Mouse (Mus musculus) liver, embryonic 11.5 days (tissue): Measurements from ENCODE around the gene Rhbdd3. TPM values are rescaled to one million over a fixed set of nuclear protein-coding genes. Genes with fewer than 3 reads are reported as not detected.
A peak's percentile ranks its signal among the peaks of the same experiment; 100 is the strongest.

Source experiments
- ATAC-seq: fragments of 200-750 bp; cut with Nextera tagmentation; replicated peaks from 2 replicates; pipeline ENCODE4 v1.8.0; 2017; ENCODE audit warnings: moderate number of reproducible peaks, mild to moderate bottlenecking, moderate TSS enrichment, moderate library complexity; ENCODE audit not compliant: low FRiP score
- DNase-seq: peaks from one replicate; pipeline ENCODE4 v3.0.0-alpha.2; 2017; ENCODE audit warnings: low spot score
- H3K27ac ChIP-seq: fragments of 300-500 bp; sonication (generic); 2 replicates; pipeline ENCODE4 v1.5.1; 2014; ENCODE audit warnings: mild to moderate bottlenecking, low read depth, low read length, control low read depth
- H3K27me3 ChIP-seq: fragments of 300-500 bp; sonication (generic); replicated peaks from 2 replicates; pipeline ENCODE4 v1.6.1; 2014; ENCODE audit warnings: low read length, mixed read lengths; ENCODE audit not compliant: control insufficient read depth, insufficient read depth
- H3K36me3 ChIP-seq: fragments of 300-500 bp; sonication (generic); 2 replicates; pipeline ENCODE4 v1.6.1; 2014; ENCODE audit warnings: mild to moderate bottlenecking, low read length, moderate library complexity, mixed read lengths; ENCODE audit not compliant: control insufficient read depth, insufficient read depth
- H3K4me1 ChIP-seq: fragments of 300-500 bp; sonication (generic); replicated peaks from 2 replicates; pipeline ENCODE4 v1.6.1; 2014; ENCODE audit warnings: low read length, mixed read lengths; ENCODE audit not compliant: control insufficient read depth, insufficient read depth
- H3K4me2 ChIP-seq: fragments of 300-500 bp; sonication (generic); 2 replicates; pipeline ENCODE4 v1.6.1; 2014; ENCODE audit warnings: mild to moderate bottlenecking, control low read depth, moderate library complexity
- H3K4me3 ChIP-seq: fragments of 300-500 bp; sonication (generic); 2 replicates; pipeline ENCODE4 v1.5.1; 2014; ENCODE audit warnings: low read depth, low read length, control low read depth
- H3K9ac ChIP-seq: fragments of 300-500 bp; sonication (generic); 2 replicates; pipeline ENCODE4 v1.6.1; 2014; ENCODE audit warnings: low read depth, low read length, control low read depth
- H3K9me3 ChIP-seq: fragments of 300-500 bp; sonication (generic); 2 replicates; pipeline ENCODE4 v1.6.1; 2016; ENCODE audit warnings: low read length, inconsistent platforms, mixed read lengths; ENCODE audit not compliant: control insufficient read depth
- WGBS: fragments of 180-500 bp; shearing (Covaris S2); extraction: QIAGEN DNeasy Blood & Tissue Kit; methylation state at CpG from one replicate; pipeline ENCODE4 v1.1.7; 2014; 5-methylcytosine and 5-hydroxymethylcytosine counted together
- polyA plus RNA-seq: library from polyadenylated mRNA; unstranded; fragments of >200 nt; fragmentation: Nextera tagmentation; extraction: Ambion mirVana; gene quantifications from 2 replicates; pipeline ENCODE4 v1.2.1, GENCODE M21; 2014

Rhbdd3 gene
- polyA plus RNA-seq, 1 experiment from 2014 or later = 29.1 TPM

GRCm38 (mm10) chr11:5101641-5102040, 2.9 kb downstream of the Rhbdd3 start:
- Histone ChIP-seq H3K9me3 (no peaks in the 10 kb centered on the region), H3K36me3 (peaks cover 7% of the 10 kb centered on the region; the same call in 1 of the 2 replicates), H3K27me3 (no peaks in the 10 kb centered on the region), H3K27ac (no peak overlapping the region), H3K4me2 (no peak overlapping the region), H3K4me1 (peaks cover 29% of the 10 kb centered on the region), H3K9ac (no peak overlapping the region), H3K4me3 (no peak overlapping the region)
- DNase-seq = no peak
- ATAC-seq = no peak
- WGBS = 78% methylated on average over 6 of the region's 6 CpGs

DNA sequence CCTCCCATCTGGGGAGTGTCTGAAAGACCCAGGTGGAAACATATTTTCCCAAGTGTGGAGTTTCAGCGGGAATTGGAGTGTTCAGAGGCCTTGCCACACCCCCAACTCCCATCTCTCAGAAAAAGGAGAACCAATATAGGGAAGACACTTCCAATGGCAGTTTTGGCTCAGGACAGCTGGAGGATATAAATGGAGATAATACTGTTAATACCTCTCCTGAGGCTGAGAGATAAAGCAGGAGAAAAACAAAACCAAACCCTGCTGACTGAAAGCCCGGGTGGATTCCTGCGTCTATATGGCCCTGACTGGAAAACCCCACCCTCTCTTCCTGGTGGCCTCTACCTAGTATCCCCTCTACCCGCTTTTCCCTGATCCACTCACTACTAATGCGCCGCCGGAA, 3.7 kb downstream of the Rhbdd3 start:
- 55% methylated on average over 7 of the region's 7 CpGs for WGBS
- Histone ChIP-seq H3K36me3 (peaks cover 7% of the 10 kb centered on the region; the same call in 1 of the 2 replicates), H3K27me3 (no peaks in the 10 kb centered on the region), H3K27ac (no peak overlapping the region), H3K9me3 (no peaks in the 10 kb centered on the region), H3K4me3 (no peak overlapping the region), H3K9ac (no peak overlapping the region), H3K4me1 (peaks cover 22% of the 10 kb centered on the region), H3K4me2 (peak overlapping the region; percentile 12; the same call in 1 of the 2 replicates)
- ATAC-seq = no peak
- DNase-seq = no peak

DNA sequence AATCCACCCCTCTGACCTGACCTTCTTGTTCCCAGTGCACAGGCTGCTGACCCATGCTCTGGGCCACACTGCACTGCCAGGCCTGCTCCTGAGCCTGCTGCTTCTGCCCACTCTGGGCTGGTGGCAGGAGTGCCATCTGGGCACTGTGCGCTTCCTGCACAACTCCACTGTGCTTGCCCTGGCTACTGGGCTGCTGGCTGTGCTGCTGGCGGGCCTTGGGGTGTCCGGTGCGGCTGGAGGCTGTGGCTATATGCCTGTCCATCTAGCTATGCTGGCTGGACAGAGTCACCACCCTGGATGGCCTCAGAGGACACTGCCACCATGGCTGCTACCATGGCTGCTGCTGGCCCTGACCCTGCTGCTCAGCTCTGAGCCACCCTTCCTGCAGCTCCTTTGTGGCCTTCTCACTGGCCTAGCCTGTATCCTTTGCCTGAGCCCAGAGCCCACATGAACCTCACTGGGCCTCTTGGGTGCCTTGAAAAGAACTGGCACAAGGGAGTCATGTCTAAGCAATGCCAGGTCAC, 5.3 kb downstream of the Rhbdd3 start:
- Histone ChIP-seq H3K9me3 (no peaks in the 10 kb centered on the region), H3K9ac (no peak overlapping the region)
- WGBS = 94% methylated on average over 4 of the region's 4 CpGs

DNA sequence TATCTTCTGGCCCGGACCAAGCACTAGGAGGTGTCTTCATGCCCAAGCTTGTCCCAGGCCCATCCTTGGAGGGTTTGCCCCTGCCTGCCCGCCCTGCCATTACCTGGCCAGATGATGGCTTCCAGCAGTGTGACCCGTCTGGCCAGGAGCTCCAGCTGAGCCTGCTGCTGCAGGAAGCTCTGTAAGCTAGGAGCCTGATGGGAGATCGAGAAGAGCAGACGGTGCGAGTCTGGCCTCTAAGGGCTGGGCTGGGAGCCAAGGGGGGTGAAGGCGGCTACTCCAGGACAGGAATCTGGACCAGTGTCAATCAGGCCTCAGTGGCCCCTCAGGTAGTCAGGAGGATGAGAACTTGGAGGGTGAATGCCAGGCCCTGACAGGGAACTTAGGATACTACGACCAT, 10.7 kb downstream of the Rhbdd3 start:
- Histone ChIP-seq H3K9ac (no peak overlapping the region), H3K9me3 (no peaks in the 10 kb centered on the region), H3K27ac (no peak overlapping the region), H3K27me3 (no peaks in the 10 kb centered on the region), H3K4me1 (0 out of 2 replicates have a peak, but pooled peaks cover 2% of the 10 kb centered on the region), H3K4me2 (no peak overlapping the region), H3K36me3 (no peaks in the 10 kb centered on the region), H3K4me3 (no peak overlapping the region)
- 70% methylated on average over 8 of the region's 8 CpGs for WGBS
- ATAC-seq (no peak), DNase-seq (no peak)

More for the DNA sequence above, 5.3 kb downstream of the Rhbdd3 start:
- H3K36me3 ChIP-seq = peaks cover 7% of the 10 kb centered on the region; the same call in 1 of the 2 replicates
- no peak for DNase-seq
- no peaks in the 10 kb centered on the region for H3K27me3 ChIP-seq
- peaks cover 21% of the 10 kb centered on the region for H3K4me1 ChIP-seq
- no peak overlapping the region for H3K27ac ChIP-seq
- no peak for ATAC-seq
- no peak overlapping the region for H3K4me2 ChIP-seq
- H3K4me3 ChIP-seq = no peak overlapping the region

- DNase-seq = no peak
- 85% methylated on average over 7 of the region's 7 CpGs for WGBS
- ATAC-seq = no peak
- Histone ChIP-seq H3K4me1 (no peaks in the 10 kb centered on the region), H3K9ac (no peak overlapping the region), H3K27ac (no peak overlapping the region), H3K27me3 (no peaks in the 10 kb centered on the region), H3K4me2 (no peak overlapping the region), H3K36me3 (no peaks in the 10 kb centered on the region), H3K9me3 (no peaks in the 10 kb centered on the region), H3K4me3 (no peak overlapping the region)
Measured at GRCm38 (mm10) chr11:5113645-5114044, 14.9 kb downstream of the Rhbdd3 start.

- H3K9me3 ChIP-seq = no peaks in the 10 kb centered on the region
- 30% methylated on average over 13 of the region's 13 CpGs for WGBS
- H3K4me1 ChIP-seq = no peaks in the 10 kb centered on the region
- peak; percentile 83 for DNase-seq
- H3K27ac ChIP-seq = no peak overlapping the region
- H3K36me3 ChIP-seq = no peaks in the 10 kb centered on the region
- no peak overlapping the region for H3K9ac ChIP-seq
- H3K4me3 ChIP-seq = no peak overlapping the region
- H3K4me2 ChIP-seq = no peak overlapping the region
- ATAC-seq = peak; percentile 76
- no peaks in the 10 kb centered on the region for H3K27me3 ChIP-seq
Measured at GRCm38 (mm10) chr11:5114931-5115581, 16.3 kb downstream of the Rhbdd3 start.

DNA sequence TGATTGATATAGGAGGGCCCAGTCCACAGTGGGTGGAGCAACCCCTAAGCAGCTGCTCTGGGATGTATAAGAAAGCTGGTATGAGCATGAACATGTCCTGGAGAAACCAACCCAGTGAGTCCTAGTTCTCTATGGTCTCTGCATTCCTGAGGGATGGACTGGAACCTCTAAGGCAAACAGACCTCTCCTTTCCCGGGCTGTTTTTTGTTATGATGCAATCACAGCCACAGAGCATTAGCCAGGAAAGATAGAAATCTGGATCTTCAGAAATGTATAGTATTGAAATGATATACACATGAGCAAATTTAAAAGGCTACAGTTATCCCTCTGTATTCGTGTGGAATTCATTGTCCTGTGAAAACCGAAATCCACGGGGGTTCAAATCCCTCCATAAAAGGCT, 27.0 kb downstream of the Rhbdd3 start:
- no peak overlapping the region for H3K27ac ChIP-seq
- H3K4me1 ChIP-seq = no peaks in the 10 kb centered on the region
- 84% methylated on average over 4 of the region's 4 CpGs for WGBS

DNA sequence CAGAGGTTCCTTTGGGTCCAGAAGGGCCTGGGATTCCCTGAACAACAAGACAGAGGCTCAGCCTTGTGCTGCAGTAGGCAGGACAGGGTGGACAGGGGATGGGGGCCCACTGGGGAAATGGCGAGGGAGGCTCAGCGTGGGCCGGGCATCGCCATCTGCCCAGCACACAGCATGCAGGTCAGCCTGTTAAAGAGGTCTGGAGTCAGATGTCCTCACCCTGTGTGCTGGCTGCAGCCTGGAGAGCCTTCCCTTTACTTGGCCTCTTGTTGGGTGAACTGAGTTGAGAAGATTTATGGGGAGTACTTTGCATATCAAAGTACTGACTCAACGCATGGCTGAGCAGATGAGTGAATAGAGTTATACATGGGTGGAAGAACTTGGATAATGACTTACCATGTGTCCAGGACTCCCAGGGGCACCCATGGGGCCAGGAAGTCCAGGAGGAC, 30.3 kb downstream of the Rhbdd3 start:
- Histone ChIP-seq H3K4me2 (no peak overlapping the region), H3K9me3 (no peaks in the 10 kb centered on the region), H3K4me1 (no peaks in the 10 kb centered on the region), H3K27me3 (no peaks in the 10 kb centered on the region), H3K4me3 (no peak overlapping the region), H3K27ac (no peak overlapping the region), H3K9ac (no peak overlapping the region), H3K36me3 (no peaks in the 10 kb centered on the region)
- no peak for ATAC-seq
- DNase-seq = no peak
- 74% methylated on average over 5 of the region's 5 CpGs for WGBS

More for the DNA sequence above, 27.0 kb downstream of the Rhbdd3 start:
- H3K36me3 ChIP-seq = no peaks in the 10 kb centered on the region
- H3K9me3 ChIP-seq = no peaks in the 10 kb centered on the region
- ATAC-seq = no peak
- H3K9ac ChIP-seq = no peak overlapping the region
- no peak for DNase-seq
- H3K4me3 ChIP-seq = no peak overlapping the region
- no peaks in the 10 kb centered on the region for H3K27me3 ChIP-seq
- H3K4me2 ChIP-seq = no peak overlapping the region

GRCm38 (mm10) chr11:5130111-5130665, 31.5 kb downstream of the Rhbdd3 start:
- Histone ChIP-seq H3K4me2 (no peak overlapping the region), H3K4me1 (no peaks in the 10 kb centered on the region), H3K4me3 (no peak overlapping the region), H3K27me3 (no peaks in the 10 kb centered on the region), H3K9me3 (no peaks in the 10 kb centered on the region), H3K27ac (no peak overlapping the region), H3K36me3 (no peaks in the 10 kb centered on the region), H3K9ac (no peak overlapping the region)
- WGBS = 73% methylated on average over 4 of the region's 4 CpGs
- DNase-seq (no peak), ATAC-seq (no peak)
